Mouse (Mus musculus): ENCODE data around the gene 1110017D15Rik. TPM values are rescaled to one million over a fixed set of nuclear protein-coding genes. Genes with fewer than 3 reads are reported as not detected.

1110017D15Rik gene
- polyA plus RNA-seq, 1 experiment from 2014 or later = 0.61 TPM

GRCm38 (mm10) chr4:41492951-41493350 lies 24.2 kb downstream of the 1110017D15Rik start:
- no peaks in the 10 kb centered on the region for H3K9me3 ChIP-seq (ENCODE audit: control insufficient read depth, low read length)
- H3K27ac ChIP-seq (ENCODE audit: low read depth) = no peak overlapping the region
- no peak for ATAC-seq (replicated peaks; ENCODE audit: low FRiP score, low TSS enrichment, low read depth)
- H3K27me3 ChIP-seq (replicated peaks; ENCODE audit: control insufficient read depth, insufficient read depth, low read length) = peaks cover 19% of the 10 kb centered on the region
- no peak for DNase-seq (ENCODE audit: low spot score)
- H3K36me3 ChIP-seq (ENCODE audit: control insufficient read depth, insufficient read depth, low read length) = no peaks in the 10 kb centered on the region
- no peak overlapping the region for H3K9ac ChIP-seq (ENCODE audit: low read length)
- peaks cover 7% of the 10 kb centered on the region; the same call in 1 of the 2 replicates for H3K4me1 ChIP-seq (replicated peaks; ENCODE audit: control insufficient read depth, insufficient read depth, low read length)
- no peak overlapping the region for H3K4me2 ChIP-seq (ENCODE audit: low read length)
- no peak overlapping the region for H3K4me3 ChIP-seq (ENCODE audit: low read depth, low read length)
- WGBS = 84% methylated on average over 7 of the region's 7 CpGs

- WGBS = 36% methylated on average over 6 of the region's 6 CpGs
- peaks cover 11% of the 10 kb centered on the region for H3K4me1 ChIP-seq (replicated peaks; ENCODE audit: control insufficient read depth, insufficient read depth, low read length)
- no peaks in the 10 kb centered on the region for H3K36me3 ChIP-seq (ENCODE audit: control insufficient read depth, insufficient read depth, low read length)
- no peak overlapping the region for H3K4me3 ChIP-seq (ENCODE audit: low read depth, low read length)
- H3K9ac ChIP-seq (ENCODE audit: low read length) = no peak overlapping the region
- no peak overlapping the region for H3K4me2 ChIP-seq (ENCODE audit: low read length)
- ATAC-seq (replicated peaks; ENCODE audit: low FRiP score, low TSS enrichment, low read depth) = peak; percentile 58; the same call in 1 of the 2 replicates
- H3K27ac ChIP-seq (ENCODE audit: low read depth) = no peak overlapping the region; the same call in 1 of the 2 replicates
- DNase-seq (ENCODE audit: low spot score) = peak; percentile 63
- no peaks in the 10 kb centered on the region for H3K9me3 ChIP-seq (ENCODE audit: control insufficient read depth, low read length)
- H3K27me3 ChIP-seq (replicated peaks; ENCODE audit: control insufficient read depth, insufficient read depth, low read length) = no peaks in the 10 kb centered on the region
These were observed 35.5 kb downstream of the 1110017D15Rik start for GRCm38 (mm10) chr4:41481601-41482017.

GRCm38 (mm10) chr4:41480254-41480653 lies 36.9 kb downstream of the 1110017D15Rik start:
- 83% methylated on average over 8 of the region's 8 CpGs for WGBS
- Histone ChIP-seq H3K9me3 (ENCODE audit: control insufficient read depth, low read length) (no peaks in the 10 kb centered on the region), H3K27ac (ENCODE audit: low read depth) (peak overlapping the region; percentile 2; the same call in 1 of the 2 replicates), H3K4me2 (ENCODE audit: low read length) (no peak overlapping the region), H3K4me1 (replicated peaks; ENCODE audit: control insufficient read depth, insufficient read depth, low read length) (peaks cover 11% of the 10 kb centered on the region), H3K27me3 (replicated peaks; ENCODE audit: control insufficient read depth, insufficient read depth, low read length) (no peaks in the 10 kb centered on the region), H3K9ac (ENCODE audit: low read length) (no peak overlapping the region), H3K4me3 (ENCODE audit: low read depth, low read length) (no peak overlapping the region), H3K36me3 (ENCODE audit: control insufficient read depth, insufficient read depth, low read length) (no peaks in the 10 kb centered on the region)
- ATAC-seq (replicated peaks; ENCODE audit: low FRiP score, low TSS enrichment, low read depth) (no peak), DNase-seq (ENCODE audit: low spot score) (no peak)

- H3K4me3 ChIP-seq (ENCODE audit: low read depth, low read length) = no peak overlapping the region
- ATAC-seq (replicated peaks; ENCODE audit: low FRiP score, low TSS enrichment, low read depth) (no peak; the same call in 1 of the 2 replicates), DNase-seq (ENCODE audit: low spot score) (no peak)
- H3K4me1 ChIP-seq (replicated peaks; ENCODE audit: control insufficient read depth, insufficient read depth, low read length) = peaks cover 11% of the 10 kb centered on the region
- no peak overlapping the region for H3K4me2 ChIP-seq (ENCODE audit: low read length)
- peak overlapping the region; percentile 23 for H3K27ac ChIP-seq (ENCODE audit: low read depth)
- WGBS = 67% methylated on average over 1 of the region's 1 CpGs
- H3K9me3 ChIP-seq (ENCODE audit: control insufficient read depth, low read length) = no peaks in the 10 kb centered on the region
- no peak overlapping the region for H3K9ac ChIP-seq (ENCODE audit: low read length)
- no peaks in the 10 kb centered on the region for H3K36me3 ChIP-seq (ENCODE audit: control insufficient read depth, insufficient read depth, low read length)
- H3K27me3 ChIP-seq (replicated peaks; ENCODE audit: control insufficient read depth, insufficient read depth, low read length) = no peaks in the 10 kb centered on the region
These were observed 37.7 kb downstream of the 1110017D15Rik start for GRCm38 (mm10) chr4:41479456-41479804.

GRCm38 (mm10) chr4:41478751-41479455 lies 38.2 kb downstream of the 1110017D15Rik start:
- Histone ChIP-seq H3K4me3 (ENCODE audit: low read depth, low read length) (no peak overlapping the region), H3K27ac (ENCODE audit: low read depth) (peak overlapping the region; percentile 23; the same call in 1 of the 2 replicates), H3K27me3 (replicated peaks; ENCODE audit: control insufficient read depth, insufficient read depth, low read length) (no peaks in the 10 kb centered on the region), H3K9ac (ENCODE audit: low read length) (no peak overlapping the region), H3K4me2 (ENCODE audit: low read length) (no peak overlapping the region), H3K36me3 (ENCODE audit: control insufficient read depth, insufficient read depth, low read length) (no peaks in the 10 kb centered on the region), H3K9me3 (ENCODE audit: control insufficient read depth, low read length) (no peaks in the 10 kb centered on the region), H3K4me1 (replicated peaks; ENCODE audit: control insufficient read depth, insufficient read depth, low read length) (peaks cover 11% of the 10 kb centered on the region)
- 72% methylated on average over 4 of the region's 4 CpGs for WGBS
- no peak for DNase-seq (ENCODE audit: low spot score)
- ATAC-seq (replicated peaks; ENCODE audit: low FRiP score, low TSS enrichment, low read depth) = no peak

GRCm38 (mm10) chr4:41477648-41478160 lies 39.4 kb downstream of the 1110017D15Rik start:
- H3K4me1 ChIP-seq (replicated peaks; ENCODE audit: control insufficient read depth, insufficient read depth, low read length) = peaks cover 11% of the 10 kb centered on the region
- no peak overlapping the region for H3K4me2 ChIP-seq (ENCODE audit: low read length)
- no peak overlapping the region for H3K9ac ChIP-seq (ENCODE audit: low read length)
- DNase-seq (ENCODE audit: low spot score) (no peak), ATAC-seq (replicated peaks; ENCODE audit: low FRiP score, low TSS enrichment, low read depth) (no peak)
- no peak overlapping the region for H3K27ac ChIP-seq (ENCODE audit: low read depth)
- H3K4me3 ChIP-seq (ENCODE audit: low read depth, low read length) = no peak overlapping the region
- no peaks in the 10 kb centered on the region for H3K36me3 ChIP-seq (ENCODE audit: control insufficient read depth, insufficient read depth, low read length)
- H3K27me3 ChIP-seq (replicated peaks; ENCODE audit: control insufficient read depth, insufficient read depth, low read length) = no peaks in the 10 kb centered on the region
- WGBS = 82% methylated on average over 9 of the region's 9 CpGs
- H3K9me3 ChIP-seq (ENCODE audit: control insufficient read depth, low read length) = no peaks in the 10 kb centered on the region

GRCm38 (mm10) chr4:41471384-41471689 lies 45.8 kb downstream of the 1110017D15Rik start:
- Histone ChIP-seq H3K9ac (ENCODE audit: low read length) (no peak overlapping the region), H3K36me3 (ENCODE audit: control insufficient read depth, insufficient read depth, low read length) (no peaks in the 10 kb centered on the region), H3K27me3 (replicated peaks; ENCODE audit: control insufficient read depth, insufficient read depth, low read length) (no peaks in the 10 kb centered on the region), H3K4me3 (ENCODE audit: low read depth, low read length) (no peak overlapping the region), H3K9me3 (ENCODE audit: control insufficient read depth, low read length) (no peaks in the 10 kb centered on the region), H3K4me2 (ENCODE audit: low read length) (no peak overlapping the region), H3K27ac (ENCODE audit: low read depth) (no peak overlapping the region), H3K4me1 (replicated peaks; ENCODE audit: control insufficient read depth, insufficient read depth, low read length) (no peaks in the 10 kb centered on the region)
- ATAC-seq (replicated peaks; ENCODE audit: low FRiP score, low TSS enrichment, low read depth) (no peak), DNase-seq (ENCODE audit: low spot score) (no peak)
- 89% methylated on average over 1 of the region's 1 CpGs for WGBS

GRCm38 (mm10) chr4:41470684-41471383 lies 46.3 kb downstream of the 1110017D15Rik start:
- H3K9ac ChIP-seq (ENCODE audit: low read length) = no peak overlapping the region
- H3K4me3 ChIP-seq (ENCODE audit: low read depth, low read length) = no peak overlapping the region
- no peak overlapping the region for H3K4me2 ChIP-seq (ENCODE audit: low read length)
- H3K4me1 ChIP-seq (replicated peaks; ENCODE audit: control insufficient read depth, insufficient read depth, low read length) = no peaks in the 10 kb centered on the region
- no peaks in the 10 kb centered on the region for H3K27me3 ChIP-seq (replicated peaks; ENCODE audit: control insufficient read depth, insufficient read depth, low read length)
- no peak overlapping the region for H3K27ac ChIP-seq (ENCODE audit: low read depth)
- DNase-seq (ENCODE audit: low spot score) (no peak), ATAC-seq (replicated peaks; ENCODE audit: low FRiP score, low TSS enrichment, low read depth) (no peak)
- H3K36me3 ChIP-seq (ENCODE audit: control insufficient read depth, insufficient read depth, low read length) = no peaks in the 10 kb centered on the region
- H3K9me3 ChIP-seq (ENCODE audit: control insufficient read depth, low read length) = no peaks in the 10 kb centered on the region
- 49% methylated on average over 5 of the region's 5 CpGs for WGBS

Data from intestine, embryonic 14.5 days (tissue).